Mouse (Mus musculus) inflammation-experienced regulatory T-cells, adult 6 months (primary cell): ENCODE measurements around the gene Olfr1511. TPM values are rescaled to one million over a fixed set of nuclear protein-coding genes. Genes with fewer than 3 reads are reported as not detected.
"Not testable (repeated sequence)": the region's sequence is repeated elsewhere in the genome, so short reads cannot be mapped to it uniquely, and the experiment has no call there.

Experiments used
- ATAC-seq: one replicate; pipeline ENCODE4 v1.8.0; 2017
- polyA plus RNA-seq, 3 experiments: library from polyadenylated mRNA; unstranded; fragments of 100-300 nt; shearing (Covaris generic); gene quantifications; one replicate each; pipeline ENCODE4 v1.2.1; 2017

Olfr1511 gene
- polyA plus RNA-seq = not detected

GRCm38 (mm10) chr14:52397279-52397678 lies at the start of gene Olfr1511:
Gene Olfr1511 (minus strand): TSS chr14:52397379.
- ATAC-seq = no peak

GRCm38 (mm10) chr14:52442690-52443089 lies 45.5 kb upstream of the Olfr1511 start, which contains the start of gene Olfr1509:
Gene Olfr1509 (plus strand): TSS chr14:52442990.
- ATAC-seq = no peak

- no peak for ATAC-seq
Observed at GRCm38 (mm10) chr14:52427686-52428085, 30.5 kb upstream of the Olfr1511 start.

- no peak for ATAC-seq
Observed at GRCm38 (mm10) chr14:52414273-52414672, 17.1 kb upstream of the Olfr1511 start, which contains the start of gene Olfr1510. Gene Olfr1510 (minus strand): TSS chr14:52414373.

DNA sequence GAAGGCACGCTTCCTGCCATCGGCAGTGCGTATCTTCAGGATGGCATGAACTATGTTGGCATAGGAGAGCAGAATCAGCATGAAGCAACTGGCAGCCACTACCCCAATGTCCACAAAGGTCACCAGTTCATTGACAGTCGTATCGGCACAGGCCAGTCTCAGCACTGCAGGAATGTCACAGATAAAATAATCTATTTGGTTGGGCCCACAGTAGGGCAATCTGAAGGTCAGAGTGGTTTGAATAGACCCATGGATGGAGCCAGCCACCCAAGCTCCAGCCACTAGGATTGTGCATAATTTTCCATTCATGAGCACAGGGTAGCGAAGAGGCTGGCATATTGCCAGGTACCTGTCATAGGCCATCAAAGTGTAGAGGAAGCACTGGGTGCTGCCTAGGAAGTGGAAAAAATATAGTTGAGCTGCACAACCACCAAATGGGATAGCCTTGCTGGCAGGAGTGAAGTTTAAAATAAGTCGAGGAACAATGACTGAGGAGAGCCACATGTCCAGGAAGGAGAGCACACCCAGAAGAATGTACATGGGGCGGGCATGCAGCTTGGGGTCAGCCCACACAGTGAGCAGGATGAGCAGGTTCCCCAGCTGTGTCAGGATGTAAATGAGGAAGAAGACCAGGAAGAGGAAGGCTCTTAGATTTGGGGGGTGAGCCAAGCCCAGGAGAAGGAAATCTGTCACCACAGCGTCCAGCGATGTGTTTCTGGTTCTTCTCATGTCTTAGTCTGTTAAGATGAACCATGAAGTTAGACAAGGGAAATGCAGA lies 13.2 kb upstream of the Olfr1511 start:
- ATAC-seq = not testable (repeated sequence)

DNA sequence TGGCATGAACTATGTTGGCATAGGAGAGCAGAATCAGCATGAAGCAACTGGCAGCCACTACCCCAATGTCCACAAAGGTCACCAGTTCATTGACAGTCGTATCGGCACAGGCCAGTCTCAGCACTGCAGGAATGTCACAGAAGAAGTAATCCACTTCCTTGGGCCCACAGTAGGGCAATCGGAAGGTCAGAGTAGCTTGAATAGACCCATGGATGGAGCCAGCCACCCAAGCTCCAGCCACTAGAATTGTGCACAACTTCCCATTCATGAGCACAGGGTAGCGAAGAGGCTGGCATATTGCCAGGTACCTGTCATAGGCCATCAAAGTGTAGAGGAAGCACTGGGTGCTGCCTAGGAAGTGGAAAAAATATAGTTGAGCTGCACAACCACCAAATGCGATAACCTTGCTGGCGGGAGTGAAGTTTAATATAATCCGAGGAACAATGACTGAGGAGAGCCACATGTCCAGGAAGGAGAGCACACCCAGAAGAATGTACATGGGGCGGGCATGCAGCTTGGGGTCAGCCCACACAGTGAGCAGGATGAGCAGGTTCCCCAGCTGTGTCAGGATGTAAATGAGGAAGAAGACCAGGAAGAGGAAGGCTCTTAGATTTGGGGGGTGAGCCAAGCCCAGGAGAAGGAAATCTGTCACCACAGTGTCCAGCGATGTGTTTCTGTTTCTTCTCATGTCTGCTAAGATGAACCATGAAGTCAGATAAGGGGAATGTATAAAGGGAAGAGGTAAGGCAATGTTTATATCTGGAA lies 6.9 kb downstream of the Olfr1511 start:
- not testable (repeated sequence) for ATAC-seq

DNA sequence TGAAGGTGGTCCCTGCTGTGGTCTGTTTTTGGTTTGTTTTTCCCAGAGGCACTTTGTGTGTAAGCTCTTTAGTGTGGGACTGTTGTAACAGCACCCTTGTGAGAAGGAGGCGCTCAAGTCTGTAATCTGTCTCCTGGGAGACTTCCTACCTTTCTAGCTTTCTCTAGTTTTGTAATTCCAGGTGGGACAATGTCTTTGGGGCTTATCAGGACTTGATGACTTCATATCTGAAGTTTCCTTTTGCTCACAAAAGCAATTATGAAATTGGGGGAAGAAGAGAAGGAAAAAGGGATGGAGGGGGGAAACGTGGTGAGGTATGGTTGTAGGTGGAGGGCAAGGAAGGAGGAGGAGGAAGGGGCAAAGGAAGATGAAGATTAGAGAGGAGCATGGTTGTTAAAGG lies 18.1 kb downstream of the Olfr1511 start, which contains the start of gene Olfr1512:
Gene Olfr1512, minus strand, starts transcription at position 101 of the 400 bp plus-strand sequence.
- ATAC-seq = no peak

DNA sequence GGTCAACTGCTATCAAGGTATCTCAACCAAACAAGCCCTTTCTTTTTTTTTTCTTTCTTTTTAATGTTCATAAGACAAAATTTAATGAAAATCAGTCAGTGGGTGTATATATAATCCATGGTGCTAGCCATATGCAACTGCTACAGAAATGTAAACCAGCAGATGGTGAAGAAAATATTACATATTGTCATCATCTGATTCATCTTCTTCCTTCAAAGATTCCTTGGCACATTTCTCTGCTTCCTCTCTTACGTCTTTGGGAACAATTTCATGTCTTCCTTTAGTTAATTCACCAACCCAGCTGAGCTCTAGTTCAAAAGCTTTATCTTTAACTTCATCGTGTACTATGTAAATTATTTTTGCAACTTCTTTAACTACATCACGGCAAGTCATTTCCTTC lies 28.4 kb downstream of the Olfr1511 start:
- ATAC-seq = no peak

DNA sequence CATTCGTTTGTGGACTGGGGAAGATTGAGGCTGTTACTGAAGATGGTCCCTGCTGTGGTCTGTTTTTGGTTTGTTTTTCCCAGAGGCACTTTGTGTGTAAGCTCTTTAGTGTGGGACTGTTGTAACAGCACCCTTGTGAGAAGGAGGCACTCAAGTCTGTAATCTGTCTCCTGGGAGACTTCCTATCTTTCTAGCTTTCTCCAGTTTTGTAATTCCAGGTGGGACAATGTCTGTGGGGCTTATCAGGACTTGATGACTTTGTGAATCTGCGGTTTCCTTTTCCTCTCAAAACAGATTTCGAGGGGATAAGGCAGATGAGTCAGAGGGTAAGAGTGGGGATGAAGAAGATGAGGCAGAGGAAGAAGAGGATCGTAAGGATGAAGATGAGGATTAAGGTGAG lies 40.9 kb downstream of the Olfr1511 start, which contains the start of gene Olfr1513:
Gene Olfr1513, minus strand, starts transcription at position 101 of the 400 bp plus-strand sequence.
- no peak for ATAC-seq

Other genes starting within 250 kb of the Olfr1511 start
- gene Supt16, start 200.0 kb downstream of the Olfr1511 start, polyA plus RNA-seq = 10 to 100 TPM; 44.2 to 48.2 (median 46.3) TPM
- 10 to 100 TPM; 61.5 to 84.9 (median 76.6) TPM for gene Chd8, start 139.6 kb downstream of the Olfr1511 start, polyA plus RNA-seq
- 10 to 100 TPM; 72.4 to 95.3 (median 75.9) TPM for gene Tox4, start 118.2 kb downstream of the Olfr1511 start, polyA plus RNA-seq
- gene Rab2b, start 117.8 kb downstream of the Olfr1511 start, polyA plus RNA-seq = 10 to 100 TPM; 17.2 to 25.9 (median 23.6) TPM
- gene Mettl3, start 92.3 kb downstream of the Olfr1511 start, polyA plus RNA-seq = 10 to 100 TPM; 37.5 to 63.7 (median 40.4) TPM
- 1 to 10 TPM; 1.5 to 4.4 (median 3.9) TPM for gene Sall2, start 68.6 kb downstream of the Olfr1511 start, polyA plus RNA-seq
- gene Olfr1513, start 41.0 kb downstream of the Olfr1511 start, polyA plus RNA-seq = not detected
- gene Olfr1512, start 18.2 kb downstream of the Olfr1511 start, polyA plus RNA-seq = not detected
- gene Olfr1510, start 17.0 kb upstream of the Olfr1511 start, polyA plus RNA-seq = under 1 TPM in 1 of 3 experiments, not detected in 2; 0.17 TPM
- not detected for gene Olfr1509, start 45.6 kb upstream of the Olfr1511 start, polyA plus RNA-seq
- not detected for gene Olfr1508, start 70.1 kb upstream of the Olfr1511 start, polyA plus RNA-seq
- under 1 TPM in 1 of 3 experiments, not detected in 2; 0.63 TPM for gene Olfr1507, start 98.4 kb upstream of the Olfr1511 start, polyA plus RNA-seq